Mouse (Mus musculus) liver, adult 2 months (tissue): ENCODE results near the gene Plxna3. TPM values are rescaled to one million over a fixed set of nuclear protein-coding genes. Genes with fewer than 3 reads are reported as not detected.

Experiments used
- DNase-seq: peaks from one replicate; pipeline ENCODE4 v3.0.0-alpha.2; 2011; ENCODE audit warnings: low read depth, low spot score; ENCODE audit errors: extremely low read depth
- H3K27ac ChIP-seq: fragments of 200-500 bp; replicated peaks from 2 replicates; pipeline ENCODE4 v1.5.1; 2012; ENCODE audit warnings: low read depth, mild to moderate bottlenecking, control low read depth, inconsistent platforms, low read length; ENCODE audit not compliant: insufficient read depth
- H3K27me3 ChIP-seq: fragments of 200-500 bp; 2 replicates; pipeline ENCODE4 v1.6.1; 2012; ENCODE audit warnings: mild to moderate bottlenecking, moderate library complexity, low read length, inconsistent platforms; ENCODE audit not compliant: control insufficient read depth, insufficient read depth
- H3K36me3 ChIP-seq: fragments of 200-500 bp; 2 replicates; pipeline ENCODE4 v1.6.1; 2012; ENCODE audit warnings: low read length, inconsistent platforms; ENCODE audit not compliant: control insufficient read depth, insufficient read depth
- H3K4me1 ChIP-seq: fragments of 200-500 bp; 2 replicates; pipeline ENCODE4 v1.6.1; 2011; ENCODE audit warnings: low read length; ENCODE audit not compliant: control insufficient read depth, insufficient read depth
- H3K4me3 ChIP-seq: fragments of 200-500 bp; 2 replicates; pipeline ENCODE4 v1.5.1; 2011; ENCODE audit warnings: low read depth, mild to moderate bottlenecking, control low read depth, low read length, moderate library complexity; ENCODE audit not compliant: insufficient read depth
- H3K79me2 ChIP-seq: fragments of 200-500 bp; 2 replicates; pipeline ENCODE4 v1.6.1; 2012; ENCODE audit warnings: inconsistent platforms, mild to moderate bottlenecking, low read length, moderate library complexity; ENCODE audit not compliant: control insufficient read depth, insufficient read depth
- H3K9ac ChIP-seq: fragments of 200-500 bp; 2 replicates; pipeline ENCODE4 v1.6.1; 2012; ENCODE audit warnings: low read depth, mild to moderate bottlenecking, control low read depth, inconsistent platforms, low read length
- CTCF ChIP-seq: fragments of 200-500 bp; IDR thresholded peaks from 2 replicates; pipeline ENCODE4 v1.5.1; 2011; ENCODE audit warnings: low read depth, low read length, control low read depth
- POLR2A ChIP-seq: fragments of 200-500 bp; IDR thresholded peaks from 2 replicates; pipeline ENCODE4 v1.6.1; 2011; ENCODE audit warnings: low read length, control low read depth; ENCODE audit not compliant: insufficient read depth; ENCODE audit errors: extremely low read depth
- WGBS: fragments of 180-500 bp; shearing (Covaris S2); methylation state at CpG from one replicate; pipeline ENCODE4 v1.1.7; 2018; 5-methylcytosine and 5-hydroxymethylcytosine counted together
- polyA plus RNA-seq: library from polyadenylated mRNA; depleted of rRNA; stranded (reverse); fragments of >200 nt; gene quantifications from 2 replicates; pipeline ENCODE4 v1.2.3, GENCODE M21; 2012
- total RNA-seq: library from RNA; depleted of rRNA; stranded (reverse); fragments of >200 nt; gene quantifications from 2 replicates; pipeline ENCODE4 v1.2.3, GENCODE M21; 2014

Plxna3 gene
- total and polyA plus RNA-seq, 2 experiments: 0.46 to 1.8 TPM

DNA sequence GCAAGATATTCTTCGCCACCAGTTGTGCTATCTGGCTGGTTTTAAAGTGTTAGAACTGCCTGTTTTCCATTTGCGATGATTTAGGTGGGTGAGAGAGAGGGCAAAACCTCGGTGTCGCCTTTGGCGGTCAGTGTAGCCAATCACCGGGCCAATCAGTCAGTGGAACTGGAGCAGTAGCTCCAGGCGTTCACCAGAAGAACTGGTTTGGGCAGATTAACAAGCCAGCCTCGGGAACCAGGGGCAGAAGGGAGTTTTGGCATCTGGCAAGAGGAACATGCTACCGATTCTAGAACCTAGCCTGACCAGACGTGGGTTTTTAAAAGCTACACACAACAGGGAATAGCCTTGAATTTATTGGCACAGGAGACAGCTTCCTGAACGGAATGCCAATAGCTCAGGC is 30.3 kb downstream of the Plxna3 start:
- Histone ChIP-seq H3K9ac (no peak overlapping the region), H3K4me1 (no peaks in the 10 kb centered on the region), H3K27me3 (no peaks in the 10 kb centered on the region), H3K36me3 (no peaks in the 10 kb centered on the region), H3K27ac (no peak overlapping the region), H3K79me2 (no peaks in the 10 kb centered on the region), H3K4me3 (no peak overlapping the region)
- no peak for DNase-seq
- 48% methylated on average over 11 of the region's 11 CpGs for WGBS
- TF ChIP-seq CTCF: no peak
- no peak for TF ChIP-seq POLR2A

DNA sequence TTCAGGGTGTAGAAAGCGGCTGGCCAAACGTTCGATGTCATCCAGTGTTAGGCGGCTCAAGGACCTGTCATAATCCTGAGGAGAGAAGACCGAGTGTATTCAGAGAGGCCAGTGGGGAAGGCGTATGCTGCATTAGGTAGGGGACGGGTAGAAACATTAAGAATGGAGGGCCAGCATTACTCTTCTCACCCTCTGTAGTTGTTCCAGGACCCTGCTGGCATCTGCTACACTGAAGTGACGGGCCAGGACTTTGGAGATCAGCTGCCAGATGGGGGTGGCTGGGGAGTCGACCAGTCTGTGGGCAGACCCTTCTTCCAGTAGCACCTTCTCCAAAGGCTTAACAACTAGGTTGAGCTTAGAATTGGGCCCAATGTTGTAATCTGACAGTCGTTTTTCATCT is 38.6 kb downstream of the Plxna3 start:
- Histone ChIP-seq H3K27ac (peak overlapping the region; percentile 51; the same call in 1 of the 2 replicates), H3K36me3 (peaks cover 6% of the 10 kb centered on the region; the same call in 1 of the 2 replicates), H3K79me2 (no peaks in the 10 kb centered on the region), H3K4me3 (peak overlapping the region; percentile 80), H3K4me1 (peaks cover 10% of the 10 kb centered on the region), H3K27me3 (no peaks in the 10 kb centered on the region), H3K9ac (peak overlapping the region; percentile 78)
- no peak for TF ChIP-seq POLR2A
- TF ChIP-seq CTCF: no peak
- DNase-seq: no peak
- 42% methylated on average over 10 of the region's 10 CpGs for whole genome bisulfite sequencing

DNA sequence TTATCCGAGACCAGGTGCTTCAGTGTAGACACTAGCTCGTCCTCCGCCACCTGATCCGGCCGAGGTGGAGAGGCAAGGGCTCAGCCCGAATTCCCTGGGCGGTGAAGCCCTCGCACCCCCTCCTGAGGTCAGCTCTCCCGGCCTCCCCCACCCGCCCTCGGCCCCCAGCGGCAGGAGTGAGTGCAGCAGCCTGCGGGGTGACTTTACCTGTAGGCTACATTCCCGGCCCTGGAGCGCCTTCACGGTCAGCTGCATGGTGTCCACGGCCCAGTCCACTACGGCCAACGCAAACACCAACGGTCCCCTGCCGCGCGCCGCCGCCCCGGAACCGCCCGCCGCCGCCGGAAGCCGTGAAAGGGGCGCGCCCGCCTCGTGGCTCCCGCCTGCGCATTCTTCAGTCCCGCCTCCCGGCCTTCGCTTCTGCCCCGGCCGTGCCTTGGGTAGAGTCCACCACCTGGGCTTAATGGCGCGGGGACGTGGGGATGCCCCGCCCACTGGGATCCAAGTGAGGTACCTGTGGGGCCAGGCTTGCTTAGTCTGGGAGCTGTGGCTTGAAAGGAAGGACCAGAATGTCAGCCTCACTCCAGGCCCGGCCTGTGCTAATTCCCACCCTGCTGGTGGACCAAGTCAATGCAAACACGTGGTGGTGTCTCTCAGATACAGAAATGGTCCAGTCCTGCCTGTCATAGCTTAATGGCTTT is 39.5 kb downstream of the Plxna3 start:
- peaks cover 6% of the 10 kb centered on the region; the same call in 1 of the 2 replicates for H3K36me3 ChIP-seq
- peaks cover 10% of the 10 kb centered on the region for H3K4me1 ChIP-seq
- no peaks in the 10 kb centered on the region for H3K79me2 ChIP-seq
- H3K9ac ChIP-seq: peak overlapping the region; percentile 78
- WGBS: under 1% methylated on average over 39 of the region's 49 CpGs
- H3K4me3 ChIP-seq: peak overlapping the region; percentile 80
- TF ChIP-seq CTCF (no peak), POLR2A (no peak; the same call in 1 of the 2 replicates)
- H3K27me3 ChIP-seq: no peaks in the 10 kb centered on the region
- peak overlapping the region; percentile 51 for H3K27ac ChIP-seq
- peak; percentile 61 for DNase-seq

DNA sequence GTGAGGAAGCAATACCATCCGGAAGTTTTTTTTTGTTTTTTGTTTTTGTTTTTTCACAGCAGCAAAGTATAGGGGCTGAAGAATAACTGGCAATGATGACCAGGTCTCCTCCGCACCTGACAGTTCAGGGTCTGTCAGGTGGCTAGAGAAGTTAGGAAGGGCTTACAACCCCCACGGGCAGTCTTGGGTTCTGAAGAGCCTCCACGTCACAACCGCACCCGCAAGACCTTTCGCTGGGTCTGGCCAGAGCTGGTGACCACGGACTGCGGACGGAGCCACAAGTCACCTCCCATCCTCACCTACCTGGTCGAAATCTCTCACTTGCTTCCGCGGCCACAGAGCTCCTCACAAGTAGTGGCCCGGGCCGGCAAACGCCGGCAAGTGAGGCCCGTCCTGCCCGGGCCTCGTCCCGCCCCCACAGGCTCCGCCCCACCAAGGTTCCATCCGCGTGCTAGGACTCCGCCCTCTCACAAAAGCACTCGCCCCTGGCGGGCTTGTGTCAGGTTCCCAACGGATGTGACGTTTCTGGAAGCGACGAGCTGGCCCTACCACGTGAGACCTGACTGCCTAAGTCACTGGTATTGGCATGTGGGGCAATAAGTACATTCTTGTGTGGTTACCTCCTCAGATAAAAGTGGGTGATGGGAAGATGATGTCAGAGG is 44.2 kb downstream of the Plxna3 start, which contains the start of the genes Ubl4a and Slc10a3:
Gene Ubl4a (minus strand): TSS at position 331 of the 662 bp plus-strand sequence.
Gene Slc10a3 (minus strand): TSS at position 462 of the 662 bp plus-strand sequence.
- TF ChIP-seq POLR2A: peak; percentile 76; the same call in 1 of the 2 replicates
- TF ChIP-seq CTCF: no peak
- Histone ChIP-seq H3K27me3 (no peaks in the 10 kb centered on the region), H3K36me3 (no peaks in the 10 kb centered on the region), H3K27ac (peak within 1 kb of the TSS; percentile 29), H3K4me3 (peak within 1 kb of the TSS; percentile 80), H3K9ac (peak within 1 kb of the TSS; percentile 79), H3K79me2 (no peaks in the 10 kb centered on the region), H3K4me1 (peaks cover 3% of the 10 kb centered on the region; the same call in 1 of the 2 replicates)
- WGBS: 1% methylated on average over 30 of the region's 32 CpGs
- peak; percentile 90 for DNase-seq

DNA sequence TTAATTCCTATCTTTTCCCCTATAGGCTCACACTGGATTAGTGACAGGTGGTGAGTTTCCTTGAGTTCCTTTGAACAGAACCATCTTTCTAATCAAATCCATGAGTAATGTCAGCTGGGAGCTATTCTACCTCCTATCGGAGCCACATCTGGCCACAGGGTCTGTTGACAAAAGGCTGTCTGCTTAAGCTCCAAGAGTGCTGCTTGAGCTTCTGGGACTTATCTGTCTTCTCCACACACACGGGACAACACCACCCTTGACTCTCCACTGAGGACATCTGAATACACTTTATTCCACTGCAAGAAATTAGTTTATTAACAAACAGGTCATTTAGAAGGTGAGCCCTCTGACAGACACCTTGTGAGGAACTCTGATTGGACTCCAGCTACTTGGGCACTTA is 55.6 kb downstream of the Plxna3 start:
- TF ChIP-seq POLR2A (no peak), CTCF (no peak)
- peaks cover 15% of the 10 kb centered on the region for H3K36me3 ChIP-seq
- no peaks in the 10 kb centered on the region for H3K27me3 ChIP-seq
- WGBS: 97% methylated on average over 2 of the region's 2 CpGs
- no peak overlapping the region for H3K9ac ChIP-seq
- no peaks in the 10 kb centered on the region for H3K4me1 ChIP-seq
- H3K4me3 ChIP-seq: no peak overlapping the region
- H3K79me2 ChIP-seq: no peaks in the 10 kb centered on the region
- no peak overlapping the region for H3K27ac ChIP-seq
- no peak for DNase-seq
